Mouse (Mus musculus): ENCODE measurements around the gene Jade1. TPM values are rescaled to one million over a fixed set of nuclear protein-coding genes. Genes with fewer than 3 reads are reported as not detected.

Jade1 gene
- 1.5 TPM in 1 of 2 replicates, not detected in the other for polyA plus RNA-seq (2012; ENCODE audit: insufficient read depth, low replicate concordance)

- no peak for TF ChIP-seq FLI1 (IDR thresholded peaks at IDR 0.05; ENCODE audit: low read length)
- no peak for TF ChIP-seq GATA1 (IDR thresholded peaks at IDR 0.05; ENCODE audit: borderline replicate concordance, low read length)
- Histone ChIP-seq H3K4me3 (replicated peaks) (no peak within 1 kb of the TSS), H3K27me3 (replicated peaks) (peaks cover 5% of the 10 kb centered on the region), H3K36me3 (replicated peaks; ENCODE audit: low read length) (no peaks in the 10 kb centered on the region), H3K4me1 (peaks cover 5% of the 10 kb centered on the region; the same call in 1 of the 2 replicates), H3K9me3 (peaks cover 8% of the 10 kb centered on the region)
Measured at GRCm38 (mm10) chr3:41555491-41556381, at the start of gene Jade1. TSS of gene Jade1 (plus strand) at chr3:41555731.

GRCm38 (mm10) chr3:41509441-41509840, 46.1 kb upstream of the Jade1 start:
- Histone ChIP-seq H3K36me3 (replicated peaks; ENCODE audit: low read length) (no peaks in the 10 kb centered on the region), H3K4me3 (replicated peaks) (no peak overlapping the region), H3K27me3 (replicated peaks) (no peaks in the 10 kb centered on the region), H3K9me3 (0 out of 2 replicates have a peak, but pooled peaks cover 3% of the 10 kb centered on the region), H3K4me1 (no peaks in the 10 kb centered on the region)
- TF ChIP-seq GATA1 (IDR thresholded peaks at IDR 0.05; ENCODE audit: borderline replicate concordance, low read length) (no peak), FLI1 (IDR thresholded peaks at IDR 0.05; ENCODE audit: low read length) (no peak)

- no peak overlapping the region for H3K4me3 ChIP-seq (replicated peaks)
- H3K4me1 ChIP-seq: no peaks in the 10 kb centered on the region
- 0 out of 2 replicates have a peak, but pooled peaks cover 3% of the 10 kb centered on the region for H3K9me3 ChIP-seq
- H3K36me3 ChIP-seq (replicated peaks; ENCODE audit: low read length): no peaks in the 10 kb centered on the region
- no peaks in the 10 kb centered on the region for H3K27me3 ChIP-seq (replicated peaks)
- TF ChIP-seq FLI1 (IDR thresholded peaks at IDR 0.05; ENCODE audit: low read length) (no peak), GATA1 (IDR thresholded peaks at IDR 0.05; ENCODE audit: borderline replicate concordance, low read length) (no peak)
Measured at GRCm38 (mm10) chr3:41510191-41510590, 45.3 kb upstream of the Jade1 start.

GRCm38 (mm10) chr3:41510750-41511149, 44.8 kb upstream of the Jade1 start:
- no peak for TF ChIP-seq GATA1 (IDR thresholded peaks at IDR 0.05; ENCODE audit: borderline replicate concordance, low read length)
- no peak for TF ChIP-seq FLI1 (IDR thresholded peaks at IDR 0.05; ENCODE audit: low read length)
- H3K4me1 ChIP-seq: no peaks in the 10 kb centered on the region
- no peaks in the 10 kb centered on the region for H3K27me3 ChIP-seq (replicated peaks)
- no peaks in the 10 kb centered on the region for H3K36me3 ChIP-seq (replicated peaks; ENCODE audit: low read length)
- H3K9me3 ChIP-seq: 0 out of 2 replicates have a peak, but pooled peaks cover 3% of the 10 kb centered on the region
- H3K4me3 ChIP-seq (replicated peaks): no peak overlapping the region

GRCm38 (mm10) chr3:41514003-41514402, 41.5 kb upstream of the Jade1 start:
- Histone ChIP-seq H3K27me3 (replicated peaks) (no peaks in the 10 kb centered on the region), H3K4me1 (no peaks in the 10 kb centered on the region), H3K4me3 (replicated peaks) (no peak overlapping the region), H3K36me3 (replicated peaks; ENCODE audit: low read length) (no peaks in the 10 kb centered on the region), H3K9me3 (no peaks in the 10 kb centered on the region)
- TF ChIP-seq GATA1 (IDR thresholded peaks at IDR 0.05; ENCODE audit: borderline replicate concordance, low read length): no peak
- no peak for TF ChIP-seq FLI1 (IDR thresholded peaks at IDR 0.05; ENCODE audit: low read length)

GRCm38 (mm10) chr3:41514683-41515305, 40.7 kb upstream of the Jade1 start:
- no peaks in the 10 kb centered on the region for H3K4me1 ChIP-seq
- no peaks in the 10 kb centered on the region for H3K27me3 ChIP-seq (replicated peaks)
- no peak overlapping the region for H3K4me3 ChIP-seq (replicated peaks)
- TF ChIP-seq FLI1 (IDR thresholded peaks at IDR 0.05; ENCODE audit: low read length) (no peak), GATA1 (IDR thresholded peaks at IDR 0.05; ENCODE audit: borderline replicate concordance, low read length) (no peak)
- no peaks in the 10 kb centered on the region for H3K36me3 ChIP-seq (replicated peaks; ENCODE audit: low read length)
- H3K9me3 ChIP-seq: no peaks in the 10 kb centered on the region

GRCm38 (mm10) chr3:41516961-41517518, 38.5 kb upstream of the Jade1 start:
- TF ChIP-seq FLI1 (IDR thresholded peaks at IDR 0.05; ENCODE audit: low read length) (no peak), GATA1 (IDR thresholded peaks at IDR 0.05; ENCODE audit: borderline replicate concordance, low read length) (no peak)
- Histone ChIP-seq H3K36me3 (replicated peaks; ENCODE audit: low read length) (no peaks in the 10 kb centered on the region), H3K9me3 (no peaks in the 10 kb centered on the region), H3K27me3 (replicated peaks) (no peaks in the 10 kb centered on the region), H3K4me1 (no peaks in the 10 kb centered on the region), H3K4me3 (replicated peaks) (no peak overlapping the region)

- H3K4me3 ChIP-seq (replicated peaks): no peak overlapping the region
- no peaks in the 10 kb centered on the region for H3K4me1 ChIP-seq
- no peak for TF ChIP-seq GATA1 (IDR thresholded peaks at IDR 0.05; ENCODE audit: borderline replicate concordance, low read length)
- TF ChIP-seq FLI1 (IDR thresholded peaks at IDR 0.05; ENCODE audit: low read length): no peak
Measured at GRCm38 (mm10) chr3:41520925-41521324, 34.6 kb upstream of the Jade1 start.

GRCm38 (mm10) chr3:41521733-41522132, 33.8 kb upstream of the Jade1 start:
- Histone ChIP-seq H3K36me3 (replicated peaks; ENCODE audit: low read length) (no peaks in the 10 kb centered on the region), H3K4me3 (replicated peaks) (no peak overlapping the region), H3K4me1 (no peaks in the 10 kb centered on the region), H3K27me3 (replicated peaks) (no peaks in the 10 kb centered on the region), H3K9me3 (peaks cover 7% of the 10 kb centered on the region)
- TF ChIP-seq FLI1 (IDR thresholded peaks at IDR 0.05; ENCODE audit: low read length) (no peak), GATA1 (IDR thresholded peaks at IDR 0.05; ENCODE audit: borderline replicate concordance, low read length) (no peak)

More at GRCm38 (mm10) chr3:41520925-41521324, 34.6 kb upstream of the Jade1 start:
- no peaks in the 10 kb centered on the region for H3K27me3 ChIP-seq (replicated peaks)
- peaks cover 7% of the 10 kb centered on the region for H3K9me3 ChIP-seq
- H3K36me3 ChIP-seq (replicated peaks; ENCODE audit: low read length): no peaks in the 10 kb centered on the region

All from megakaryocyte, embryonic 14.5 days (primary cell).